Mouse (Mus musculus) central nervous system, embryonic 14 days (tissue): ENCODE results near the gene Mgat2. TPM values are rescaled to one million over a fixed set of nuclear protein-coding genes. Genes with fewer than 3 reads are reported as not detected.

ENCODE experiments used
- polyA plus RNA-seq: library from polyadenylated mRNA; depleted of rRNA; stranded (reverse); fragments of >200 nt; gene quantifications from 2 replicates; pipeline ENCODE4 v1.2.3, GENCODE M21; 2012; rRNA removed

Gene Mgat2
- 19.0 and 20.9 TPM in 2 replicates for polyA plus RNA-seq

DNA sequence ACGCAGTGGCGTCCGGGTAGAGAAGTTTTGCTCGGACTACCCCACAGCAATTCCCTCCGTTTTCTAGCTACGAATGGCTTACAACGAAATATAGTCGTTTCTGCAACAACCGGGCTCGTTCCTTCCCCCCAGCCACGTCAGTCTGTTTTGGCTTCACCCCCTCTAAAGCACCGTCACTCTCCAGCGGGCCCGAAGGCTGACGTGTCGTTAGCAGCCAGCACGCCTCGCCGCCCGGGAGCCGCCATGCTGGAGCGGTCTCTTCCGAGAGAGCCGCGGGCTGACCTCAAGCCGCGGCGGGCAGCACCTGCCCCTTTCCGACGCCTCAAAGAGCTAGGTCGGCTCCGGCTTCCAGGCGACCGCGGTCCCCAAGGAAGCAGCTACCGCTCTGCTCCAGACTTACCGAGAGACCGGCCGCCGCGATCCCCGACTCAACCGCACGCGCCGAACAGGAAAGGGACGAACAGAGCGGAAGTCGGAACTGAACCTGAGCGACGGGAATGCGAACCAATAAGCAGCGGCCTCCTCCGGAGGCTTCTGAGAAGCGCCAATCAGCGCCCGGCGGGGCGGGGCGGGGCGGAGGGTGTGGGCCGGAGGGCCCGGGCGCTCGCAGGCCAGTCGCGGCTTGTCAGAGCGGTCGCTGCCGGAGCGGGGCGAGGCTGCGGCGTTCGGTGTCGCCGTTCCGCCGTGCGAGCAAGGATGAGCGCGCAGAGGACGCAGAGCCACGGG lies at the start of gene Mgat2, which contains the start of gene Rpl36al:
Mgat2 (plus strand) TSS at position 575 of the 726 bp plus-strand sequence.
Rpl36al (minus strand) TSS at position 501 of the 726 bp plus-strand sequence.

DNA sequence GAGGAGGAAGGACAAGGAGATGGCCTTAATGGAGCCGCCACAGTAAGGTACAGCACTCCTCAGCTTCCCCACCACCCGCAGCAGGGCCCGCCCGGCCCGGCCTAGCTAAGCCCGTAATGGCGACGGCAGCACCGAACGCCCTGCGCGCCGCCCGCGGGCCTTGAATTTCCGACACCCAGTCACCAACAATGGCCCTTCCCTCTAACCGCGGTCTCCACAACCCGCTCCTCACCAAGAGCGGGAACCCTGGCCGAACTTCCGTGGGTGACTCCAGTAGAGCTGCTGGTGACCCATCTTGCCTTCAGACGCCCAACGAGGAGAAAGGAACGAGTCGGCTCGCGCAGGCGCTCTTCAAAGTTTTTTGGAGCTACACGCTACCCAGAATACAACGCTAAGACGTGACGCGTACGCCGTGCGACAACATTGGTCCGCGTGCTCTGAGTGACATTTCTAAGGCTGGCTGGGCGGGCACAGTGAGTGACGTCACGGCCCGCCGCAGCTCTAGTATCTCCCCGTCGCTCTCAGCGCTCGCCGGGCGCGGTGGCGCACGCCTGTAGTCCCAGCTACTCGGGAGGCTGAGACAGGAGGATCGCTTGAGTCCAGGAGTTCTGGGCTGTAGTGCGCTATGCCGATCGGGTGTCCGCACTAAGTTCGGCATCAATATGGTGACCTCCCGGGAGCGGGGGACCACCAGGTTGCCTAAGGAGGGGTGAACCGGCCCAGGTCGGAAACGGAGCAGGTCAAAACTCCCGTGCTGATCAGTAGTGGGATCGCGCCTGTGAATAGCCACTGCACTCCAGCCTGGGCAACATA lies 25.0 kb upstream of the Mgat2 start, which contains the start of gene Rps29:
Rps29 (minus strand) TSS at position 422 of the 813 bp plus-strand sequence.

DNA sequence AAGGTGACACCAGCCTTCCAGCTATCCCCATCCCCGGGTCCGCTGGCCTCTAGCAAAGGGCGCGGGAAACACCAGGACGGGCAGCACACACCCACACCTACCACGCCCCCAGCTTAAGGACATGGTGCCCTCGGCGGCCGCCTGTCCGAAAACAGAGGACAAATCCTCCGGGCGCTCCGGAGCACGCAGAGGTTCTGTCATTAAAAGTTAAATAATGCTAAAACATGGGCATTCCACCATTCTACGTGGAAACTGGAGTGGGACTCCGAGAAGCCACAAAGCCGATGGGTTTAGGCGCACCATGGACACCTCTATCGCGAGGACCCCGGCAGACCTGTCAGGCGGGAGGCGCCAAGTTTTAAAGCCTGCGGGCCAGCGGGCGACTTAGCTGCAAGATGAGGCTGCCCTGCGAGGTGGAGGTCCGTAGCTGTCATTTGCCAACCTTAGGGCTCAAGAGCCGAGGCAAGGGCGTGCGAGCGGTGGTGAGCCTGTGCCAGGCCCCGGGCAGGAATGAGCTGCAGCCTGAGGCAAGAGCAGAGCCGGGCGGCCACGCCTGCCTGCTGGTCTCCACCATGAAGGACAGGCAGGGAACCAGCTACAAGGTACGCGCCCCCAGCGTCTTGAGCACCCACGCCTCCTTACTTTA lies 15.4 kb upstream of the Mgat2 start, which contains the start of gene Lrr1:
Lrr1 (plus strand) TSS at position 354 of the 646 bp plus-strand sequence.

DNA sequence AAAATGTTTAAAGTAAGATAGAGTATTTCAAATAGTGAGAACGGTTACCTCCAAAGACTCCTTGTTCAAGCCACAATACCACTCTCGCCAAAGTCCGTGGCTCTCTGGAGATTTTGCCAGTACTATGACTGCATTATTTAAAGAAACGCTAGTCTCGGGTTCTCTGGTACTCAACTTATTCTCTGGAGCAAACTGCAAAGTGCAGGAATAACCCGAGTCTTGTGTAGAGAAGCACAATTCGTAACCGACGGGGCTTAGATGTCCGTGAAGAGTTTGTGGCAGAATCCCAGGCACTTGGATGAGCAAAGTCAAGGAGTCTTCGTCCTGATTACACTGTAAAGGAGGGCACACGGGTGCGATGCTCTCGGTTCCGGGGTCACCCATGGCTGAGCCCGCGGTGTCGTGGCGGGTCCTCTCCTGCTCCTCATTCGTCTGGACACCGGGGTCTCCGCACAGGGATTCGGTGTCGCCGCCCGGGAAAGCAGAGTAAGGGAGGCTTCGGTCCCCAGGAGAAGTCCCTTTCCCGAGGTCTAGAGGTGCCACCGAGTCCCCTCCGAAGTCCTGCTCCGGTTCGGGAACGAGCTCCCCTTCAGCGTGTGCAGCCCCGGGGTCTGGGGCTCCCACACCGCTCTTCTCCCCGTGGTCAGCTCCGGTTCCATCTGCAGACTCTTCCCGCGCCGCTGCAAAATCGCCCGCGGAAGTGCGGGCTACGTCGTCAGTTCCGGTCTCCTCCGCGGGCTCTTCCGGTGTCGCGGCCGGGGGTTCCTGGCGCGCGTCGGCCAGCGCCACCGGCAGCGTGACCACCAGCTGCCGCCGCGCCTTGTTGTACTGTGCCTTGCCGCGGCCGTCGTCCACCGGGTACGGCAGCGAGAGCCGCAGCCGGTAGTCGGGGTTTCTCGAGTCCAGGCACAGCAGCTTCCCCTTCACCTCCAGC lies 12.8 kb downstream of the Mgat2 start, which contains the start of gene Gm49383:
Gm49383 (minus strand) TSS at position 661 of the 934 bp plus-strand sequence.

DNA sequence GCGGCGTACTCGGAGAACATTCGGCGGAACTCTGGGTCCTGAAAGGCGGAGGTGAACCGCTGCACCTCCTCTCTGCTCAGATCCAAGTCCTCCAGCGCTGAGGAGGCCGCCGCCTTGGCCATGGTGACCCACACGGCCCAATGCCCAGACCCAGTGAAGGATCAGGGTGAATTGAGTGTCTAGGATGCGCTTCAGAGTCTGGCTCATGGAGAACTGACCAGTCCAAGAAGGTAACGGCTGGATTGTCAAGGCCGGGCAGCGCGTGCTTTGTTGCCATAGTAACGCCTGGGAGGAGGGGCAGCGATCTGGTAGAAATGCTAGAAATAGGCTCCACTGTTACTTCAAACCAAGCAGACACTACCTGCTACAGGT lies 14.2 kb downstream of the Mgat2 start, which contains the start of gene Dnaaf2:
Dnaaf2 (minus strand) TSS at position 266 of the 372 bp plus-strand sequence.

DNA sequence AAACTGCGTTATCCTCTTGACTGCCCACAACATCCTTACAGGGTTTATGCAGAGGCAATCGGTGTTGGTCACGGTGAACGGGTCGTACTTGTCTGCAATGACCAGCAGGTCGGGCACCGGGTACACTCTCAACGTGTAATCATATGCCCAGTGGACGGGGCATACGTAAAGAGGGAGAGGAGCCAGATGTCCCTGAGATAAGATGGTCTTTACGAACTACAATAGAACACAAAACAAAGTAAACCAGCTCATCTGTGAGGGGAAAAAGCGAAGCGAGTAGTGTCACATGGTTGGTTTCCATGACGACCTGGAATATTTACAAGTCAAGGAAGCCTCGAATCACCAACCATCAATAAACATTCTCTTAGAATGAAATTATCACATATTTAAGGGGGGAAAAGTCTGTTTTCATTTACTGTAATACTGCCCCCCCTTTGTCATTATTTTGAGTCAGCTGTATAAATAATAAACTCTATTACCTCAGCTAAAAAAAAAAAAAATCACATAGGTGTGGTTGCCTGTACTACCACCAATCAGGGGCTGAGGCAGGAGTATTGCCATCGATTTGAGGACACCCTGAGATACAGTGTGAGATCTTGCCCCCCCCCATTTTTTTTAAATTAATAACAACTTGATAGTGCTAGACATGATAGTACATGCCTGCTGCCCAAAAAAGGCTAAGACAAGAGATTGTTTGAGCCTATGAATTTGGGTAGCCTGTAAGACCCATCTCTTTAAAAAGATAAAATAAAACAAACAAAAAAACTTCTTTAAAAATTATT lies 20.3 kb downstream of the Mgat2 start, which contains the start of gene Gm49384:
Gm49384 (minus strand) TSS at position 216 of the 782 bp plus-strand sequence.

DNA sequence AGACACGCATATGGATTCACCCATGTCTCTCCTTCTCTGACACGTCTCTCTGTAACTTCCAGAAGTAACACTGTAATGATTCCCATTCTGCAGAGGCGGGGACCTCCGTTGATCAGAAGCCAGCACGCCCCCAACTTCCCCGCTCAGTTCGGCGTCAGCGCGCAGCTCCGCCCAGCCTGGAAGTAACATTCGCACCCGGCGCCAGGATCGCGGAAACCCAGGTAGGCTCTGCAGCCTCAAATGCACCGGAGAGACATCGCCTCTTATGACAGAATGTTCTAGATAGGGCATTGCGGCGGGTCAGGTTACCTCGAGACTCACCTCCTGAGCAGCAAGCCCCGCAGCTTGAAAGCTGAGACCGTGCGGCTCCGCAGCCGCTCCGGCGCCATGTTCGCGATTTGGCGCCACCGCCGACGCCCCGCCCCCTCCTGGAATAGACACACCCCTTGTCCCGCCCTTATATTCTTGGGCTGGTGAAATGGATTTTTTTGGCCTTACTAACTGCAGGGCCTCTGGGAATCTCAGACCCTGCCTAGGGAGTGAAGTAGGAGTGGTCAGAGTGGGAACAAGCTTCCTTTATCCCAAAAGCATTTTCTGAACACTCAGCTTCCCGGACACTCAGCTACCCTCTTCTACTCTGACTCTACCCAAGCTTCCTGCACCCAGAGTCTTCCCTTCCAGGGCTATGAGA lies 44.0 kb downstream of the Mgat2 start, which contains the start of gene Pole2:
Pole2 (minus strand) TSS at position 420 of the 691 bp plus-strand sequence.

Other genes starting within 250 kb of the Mgat2 start
- gene Rps29, start 25.0 kb upstream of the Mgat2 start, polyA plus RNA-seq, result 1,832 and 1,852 TPM in 2 replicates
- 7.5 and 9.5 TPM in 2 replicates for gene Lrr1, start 15.3 kb upstream of the Mgat2 start, polyA plus RNA-seq
- gene Rpl36al, start 74 bp upstream of the Mgat2 start, polyA plus RNA-seq, result 439 and 444 TPM in 2 replicates
- gene Gm49383, start 12.9 kb downstream of the Mgat2 start, polyA plus RNA-seq, result 5.6 and 6.8 TPM in 2 replicates
- gene Dnaaf2, start 14.3 kb downstream of the Mgat2 start, polyA plus RNA-seq, result 4.4 and 5.1 TPM in 2 replicates
- 9.1 and 10.4 TPM in 2 replicates for gene Gm49384, start 20.1 kb downstream of the Mgat2 start, polyA plus RNA-seq
- gene Pole2, start 44.0 kb downstream of the Mgat2 start, polyA plus RNA-seq, result 13.2 and 14.2 TPM in 2 replicates
- gene Klhdc1, start 57.0 kb downstream of the Mgat2 start, polyA plus RNA-seq, result 3.2 and 7.1 TPM in 2 replicates
- gene Klhdc2, start 112.5 kb downstream of the Mgat2 start, polyA plus RNA-seq, result 173 and 195 TPM in 2 replicates
- gene Nemf, start 173.0 kb downstream of the Mgat2 start, polyA plus RNA-seq, result 37.7 and 37.8 TPM in 2 replicates
- gene Arf6, start 188.0 kb downstream of the Mgat2 start, polyA plus RNA-seq, result 65.7 and 69.5 TPM in 2 replicates
- gene Gm9887, start 188.3 kb downstream of the Mgat2 start, polyA plus RNA-seq, result 0.20 and 0.26 TPM in 2 replicates